Mouse (Mus musculus) forebrain, embryonic 11.5 days (tissue): ENCODE data around the gene Pold1. TPM values are rescaled to one million over a fixed set of nuclear protein-coding genes. Genes with fewer than 3 reads are reported as not detected.

Experiments
- ATAC-seq: fragments of 200-750 bp; cut with Nextera tagmentation; replicated peaks from 2 replicates; pipeline ENCODE4 v1.8.0; 2017; ENCODE audit warnings: moderate TSS enrichment; ENCODE audit not compliant: low FRiP score
- DNase-seq: peaks from one replicate; pipeline ENCODE4 v3.0.0-alpha.2; 2017; ENCODE audit warnings: low spot score
- H3K27ac ChIP-seq: fragments of 300-500 bp; sonication (generic); 2 replicates; pipeline ENCODE4 v1.5.1; 2014; ENCODE audit warnings: low read depth, low read length
- H3K27me3 ChIP-seq: fragments of 300-500 bp; sonication (generic); 2 replicates; pipeline ENCODE4 v1.6.1; 2014; ENCODE audit warnings: mild to moderate bottlenecking, low read length, mixed read lengths; ENCODE audit not compliant: control insufficient read depth, insufficient read depth
- H3K36me3 ChIP-seq: fragments of 300-500 bp; sonication (generic); 2 replicates; pipeline ENCODE4 v1.6.1; 2014; ENCODE audit warnings: mild to moderate bottlenecking, low read length, moderate library complexity, mixed read lengths; ENCODE audit not compliant: control insufficient read depth, insufficient read depth
- H3K4me1 ChIP-seq: fragments of 300-500 bp; sonication (generic); replicated peaks from 2 replicates; pipeline ENCODE4 v1.6.1; 2014; ENCODE audit warnings: low read length, mixed read lengths; ENCODE audit not compliant: control insufficient read depth, insufficient read depth
- H3K4me2 ChIP-seq: fragments of 300-500 bp; sonication (generic); 2 replicates; pipeline ENCODE4 v1.6.1; 2014; ENCODE audit warnings: low read depth, mild to moderate bottlenecking, low read length, moderate library complexity, mixed read lengths; ENCODE audit not compliant: severe bottlenecking
- H3K4me3 ChIP-seq: fragments of 300-500 bp; sonication (generic); 2 replicates; pipeline ENCODE4 v1.5.1; 2014; ENCODE audit warnings: low read depth, low read length
- H3K9ac ChIP-seq: fragments of 300-500 bp; sonication (generic); 2 replicates; pipeline ENCODE4 v1.6.1; 2014; ENCODE audit warnings: low read length
- H3K9me3 ChIP-seq: fragments of 300-500 bp; sonication (generic); 2 replicates; pipeline ENCODE4 v1.6.1; 2016; ENCODE audit warnings: low read length, mixed read lengths; ENCODE audit not compliant: control insufficient read depth
- WGBS: fragments of 180-500 bp; shearing (Covaris S2); extraction: QIAGEN DNeasy Blood & Tissue Kit; methylation state at CpG from one replicate; pipeline ENCODE4 v1.1.7; 2014; 5-methylcytosine and 5-hydroxymethylcytosine counted together
- polyA plus RNA-seq: library from polyadenylated mRNA; unstranded; fragments of >200 nt; fragmentation: Nextera tagmentation; extraction: Ambion mirVana; gene quantifications from 2 replicates; pipeline ENCODE4 v1.2.1, GENCODE M21; 2014

Pold1 gene
- polyA plus RNA-seq, 1 experiment from 2014 or later = 133 TPM

GRCm38 (mm10) chr7:44560435-44561400, 12.1 kb upstream of the Pold1 start:
- peak; percentile 88 for DNase-seq
- Histone ChIP-seq H3K27me3 (no peaks in the 10 kb centered on the region), H3K4me3 (no peak overlapping the region), H3K4me2 (no peak overlapping the region), H3K27ac (no peak overlapping the region), H3K4me1 (0 out of 2 replicates have a peak, but pooled peaks cover 2% of the 10 kb centered on the region), H3K36me3 (no peaks in the 10 kb centered on the region), H3K9ac (no peak overlapping the region), H3K9me3 (no peaks in the 10 kb centered on the region)
- 54% methylated on average over 18 of the region's 18 CpGs for WGBS
- ATAC-seq = peak; percentile 30; the same call in 1 of the 2 replicates

- Histone ChIP-seq H3K9me3 (no peaks in the 10 kb centered on the region), H3K9ac (no peak overlapping the region), H3K27ac (no peak overlapping the region), H3K4me1 (0 out of 2 replicates have a peak, but pooled peaks cover 2% of the 10 kb centered on the region), H3K36me3 (no peaks in the 10 kb centered on the region), H3K4me2 (no peak overlapping the region), H3K4me3 (no peak overlapping the region), H3K27me3 (no peaks in the 10 kb centered on the region)
- DNase-seq (no peak), ATAC-seq (no peak)
- WGBS = 78% methylated on average over 2 of the region's 2 CpGs
Observed at GRCm38 (mm10) chr7:44557629-44558028, 9.0 kb upstream of the Pold1 start.

DNA sequence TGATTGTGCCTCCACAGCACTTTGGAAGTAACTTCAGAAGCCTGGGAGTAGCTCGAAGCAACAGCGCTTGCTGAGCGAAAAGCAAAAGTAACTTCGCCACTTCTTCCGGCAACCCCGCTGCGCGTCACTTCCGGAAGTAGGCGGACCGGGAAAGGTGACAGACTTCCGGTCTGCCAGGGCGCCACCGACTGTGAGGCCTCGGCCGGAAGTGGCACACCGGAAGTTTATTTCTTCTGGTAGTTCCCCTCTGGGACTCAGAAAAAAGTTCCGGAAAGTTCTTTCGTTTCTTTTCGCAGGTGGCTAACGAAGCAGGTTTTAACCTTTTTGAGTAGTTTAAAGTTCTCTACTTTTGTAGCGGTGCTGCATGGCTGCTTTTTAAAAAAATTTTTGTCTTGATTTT, 5.2 kb upstream of the Pold1 start, which contains the start of gene Nr1h2:
Gene Nr1h2, minus strand, starts transcription at position 126 of the 400 bp plus-strand sequence.
- Histone ChIP-seq H3K4me2 (peak within 1 kb of the TSS; percentile 70), H3K9me3 (no peaks in the 10 kb centered on the region), H3K4me3 (peak within 1 kb of the TSS; percentile 92), H3K27me3 (no peaks in the 10 kb centered on the region), H3K9ac (peak within 1 kb of the TSS; percentile 58), H3K27ac (peak within 1 kb of the TSS; percentile 91), H3K4me1 (no peaks in the 10 kb centered on the region), H3K36me3 (no peaks in the 10 kb centered on the region; the same call in 1 of the 2 replicates)
- peak; percentile 78 for ATAC-seq
- WGBS = under 1% methylated on average over 22 of the region's 22 CpGs
- DNase-seq = peak; percentile 96

- ATAC-seq = peak; percentile 74
- Histone ChIP-seq H3K36me3 (no peaks in the 10 kb centered on the region; the same call in 1 of the 2 replicates), H3K9ac (peak overlapping the region; percentile 58), H3K9me3 (no peaks in the 10 kb centered on the region), H3K4me3 (peak overlapping the region; percentile 92), H3K4me2 (peak overlapping the region; percentile 70), H3K27me3 (no peaks in the 10 kb centered on the region), H3K4me1 (no peaks in the 10 kb centered on the region), H3K27ac (peak overlapping the region; percentile 91)
- WGBS = under 1% methylated on average over 32 of the region's 32 CpGs
- DNase-seq = peak; percentile 95
Observed at GRCm38 (mm10) chr7:44553196-44553764, 4.6 kb upstream of the Pold1 start.

DNA sequence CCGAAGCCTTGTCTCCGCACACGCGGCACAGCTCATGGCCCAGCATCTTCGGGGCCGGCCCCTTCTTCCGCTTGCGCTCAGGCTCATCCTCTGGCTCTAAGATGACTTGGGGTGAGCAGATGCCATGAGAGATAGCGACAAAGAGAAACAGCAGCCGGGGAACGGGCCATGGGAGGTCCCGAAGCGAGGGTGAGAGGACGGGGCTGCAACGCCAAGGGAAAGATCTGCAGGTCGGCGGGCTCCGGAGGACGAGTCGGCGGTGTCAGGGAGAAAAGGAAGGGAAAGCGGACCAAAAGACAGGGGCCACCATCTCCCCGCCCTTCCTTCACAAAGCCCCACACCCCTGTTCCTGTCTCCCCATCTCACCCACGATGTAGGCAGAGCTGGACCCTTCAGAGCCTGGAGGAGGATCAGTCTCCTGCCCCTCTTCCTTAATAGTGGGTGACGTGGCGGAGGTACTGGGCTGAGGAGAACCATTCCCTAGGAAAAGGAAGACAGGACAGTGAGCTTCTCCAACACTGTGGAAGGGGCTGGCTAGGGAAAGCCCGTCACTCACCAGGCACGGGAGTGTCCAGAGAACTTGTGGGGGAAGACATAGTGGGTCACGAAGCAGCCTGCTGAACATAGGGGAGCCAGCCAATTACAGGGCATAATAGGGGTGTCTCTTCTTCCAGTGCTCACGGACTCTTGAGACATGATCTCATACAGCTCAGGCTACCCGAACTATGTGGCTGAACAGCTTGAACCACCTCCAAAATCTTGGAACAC, 3.7 kb upstream of the Pold1 start:
- Histone ChIP-seq H3K9ac (no peak overlapping the region), H3K9me3 (no peaks in the 10 kb centered on the region), H3K27me3 (no peaks in the 10 kb centered on the region), H3K4me1 (peaks cover 7% of the 10 kb centered on the region), H3K4me3 (peak overlapping the region; percentile 92), H3K4me2 (peak overlapping the region; percentile 70; the same call in 1 of the 2 replicates), H3K36me3 (no peaks in the 10 kb centered on the region; the same call in 1 of the 2 replicates), H3K27ac (no peak overlapping the region)
- 84% methylated on average over 30 of the region's 31 CpGs for WGBS
- ATAC-seq = peak; percentile 1; the same call in 1 of the 2 replicates
- peak; percentile 50 for DNase-seq

- ATAC-seq (no peak), DNase-seq (peak; percentile 57)
- Histone ChIP-seq H3K36me3 (no peaks in the 10 kb centered on the region; the same call in 1 of the 2 replicates), H3K9me3 (no peaks in the 10 kb centered on the region), H3K4me1 (peaks cover 9% of the 10 kb centered on the region), H3K9ac (no peak overlapping the region), H3K27ac (no peak overlapping the region), H3K4me2 (no peak overlapping the region), H3K4me3 (no peak overlapping the region), H3K27me3 (no peaks in the 10 kb centered on the region)
- WGBS = 78% methylated on average over 22 of the region's 22 CpGs
Observed at GRCm38 (mm10) chr7:44551731-44552130, 3.1 kb upstream of the Pold1 start.

DNA sequence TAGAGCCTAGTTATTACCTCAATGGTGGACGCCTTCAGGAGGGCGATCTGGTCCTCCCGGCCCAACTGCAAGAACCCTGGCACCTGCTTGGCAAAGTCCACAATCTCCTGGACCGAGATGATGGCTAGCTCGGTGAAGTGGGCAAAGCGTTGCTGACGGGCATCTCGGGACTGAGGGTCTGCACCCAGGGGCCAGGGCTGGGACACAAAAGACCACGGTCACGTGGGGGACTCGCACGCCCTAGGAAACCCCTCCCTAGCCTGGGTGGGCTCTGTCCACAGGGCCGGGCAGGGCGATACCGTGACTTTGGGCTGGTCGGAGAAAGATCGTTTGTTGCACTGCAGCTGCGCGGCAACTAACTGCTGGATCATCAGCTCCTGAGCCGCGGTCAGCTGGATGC, 2.7 kb upstream of the Pold1 start:
- DNase-seq = peak; percentile 49
- ATAC-seq = no peak
- no peak overlapping the region for H3K4me3 ChIP-seq
- H3K27ac ChIP-seq = no peak overlapping the region
- H3K4me1 ChIP-seq = peaks cover 9% of the 10 kb centered on the region
- whole genome bisulfite sequencing = 91% methylated on average over 21 of the region's 21 CpGs
- no peak overlapping the region for H3K4me2 ChIP-seq
- no peaks in the 10 kb centered on the region for H3K9me3 ChIP-seq
- H3K9ac ChIP-seq = no peak overlapping the region
- no peaks in the 10 kb centered on the region for H3K27me3 ChIP-seq
- no peaks in the 10 kb centered on the region; the same call in 1 of the 2 replicates for H3K36me3 ChIP-seq

DNA sequence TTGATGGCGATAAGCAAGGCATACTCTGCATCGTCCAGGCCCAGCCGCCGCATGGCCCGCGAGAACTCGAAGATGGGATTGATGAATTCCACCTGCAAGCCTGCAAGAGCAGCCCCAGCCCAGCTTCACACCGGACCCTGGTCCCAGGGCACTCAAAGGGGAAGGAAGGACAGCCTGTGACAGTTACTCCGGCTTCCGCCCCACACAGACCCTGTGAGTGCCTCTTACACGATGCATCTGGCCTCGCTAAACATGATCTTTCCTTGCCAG, 1.7 kb upstream of the Pold1 start:
- Histone ChIP-seq H3K4me2 (no peak overlapping the region), H3K9me3 (no peaks in the 10 kb centered on the region), H3K27me3 (no peaks in the 10 kb centered on the region), H3K9ac (no peak overlapping the region), H3K4me3 (no peak overlapping the region), H3K4me1 (peaks cover 9% of the 10 kb centered on the region), H3K36me3 (no peaks in the 10 kb centered on the region; the same call in 1 of the 2 replicates), H3K27ac (no peak overlapping the region)
- ATAC-seq (no peak), DNase-seq (no peak)
- WGBS = 93% methylated on average over 12 of the region's 12 CpGs
